Comparison of ENCODE assay signal across 16 mouse cellular contexts in genomic region chr5:88683706-88684105, GRCm38 (mm10).
"Had no signal": no experiment of that assay in that cellular context is flagged by ENCODE, and none has a peak within 500 bp of the region (broad histone marks: within the 10 kb centered on the region; RNA-seq: fewer than 3 reads in every experiment).

No protein-coding gene starts in this region.

- H3K27me3 ChIP-seq: neural tube, embryonic 13.5 days; stomach, embryonic 15.5 days had no signal

- H3K27ac ChIP-seq: neural tube, embryonic 13.5 days; neural tube, embryonic 15.5 days; stomach, embryonic 15.5 days; stomach, postnatal 0 days had no signal

- H3K4me3 ChIP-seq: neural tube, embryonic 13.5 days; neural tube, embryonic 15.5 days; stomach, embryonic 15.5 days had no signal

- H3K36me3 ChIP-seq: neural tube, embryonic 13.5 days; neural tube, embryonic 15.5 days; stomach, embryonic 15.5 days had no signal

- DNase-seq: retina, postnatal 1 day; right cerebral cortex, adult 18-20 months; right cerebral cortex, postnatal 14 days; right cerebral cortex, postnatal 25 days; right cerebral cortex, postnatal 4 days; spleen, adult 18-20 months; thymus, adult 18-20 months; thymus, adult 2 months; thymus, postnatal 14 days; thymus, postnatal 25 days; thymus, postnatal 36 days; thymus, postnatal 4 days had no signal

- H3K4me2 ChIP-seq: neural tube, embryonic 13.5 days; neural tube, embryonic 15.5 days; stomach, embryonic 15.5 days had no signal

- H3K4me1 ChIP-seq: neural tube, embryonic 15.5 days; stomach, embryonic 15.5 days had no signal

- H3K9me3 ChIP-seq: neural tube, embryonic 13.5 days; neural tube, embryonic 15.5 days; stomach, embryonic 15.5 days had no signal

- H3K9ac ChIP-seq: neural tube, embryonic 13.5 days; neural tube, embryonic 15.5 days; stomach, embryonic 15.5 days had no signal
